Mouse (Mus musculus) ovary, postnatal 10 days (tissue): ENCODE results near the gene Tbc1d9b.

ENCODE experiments used
- DNase-seq: peaks from one replicate; pipeline ENCODE4 v3.0.0; 2022; ENCODE audit warnings: low spot score

The Tbc1d9b gene

DNA sequence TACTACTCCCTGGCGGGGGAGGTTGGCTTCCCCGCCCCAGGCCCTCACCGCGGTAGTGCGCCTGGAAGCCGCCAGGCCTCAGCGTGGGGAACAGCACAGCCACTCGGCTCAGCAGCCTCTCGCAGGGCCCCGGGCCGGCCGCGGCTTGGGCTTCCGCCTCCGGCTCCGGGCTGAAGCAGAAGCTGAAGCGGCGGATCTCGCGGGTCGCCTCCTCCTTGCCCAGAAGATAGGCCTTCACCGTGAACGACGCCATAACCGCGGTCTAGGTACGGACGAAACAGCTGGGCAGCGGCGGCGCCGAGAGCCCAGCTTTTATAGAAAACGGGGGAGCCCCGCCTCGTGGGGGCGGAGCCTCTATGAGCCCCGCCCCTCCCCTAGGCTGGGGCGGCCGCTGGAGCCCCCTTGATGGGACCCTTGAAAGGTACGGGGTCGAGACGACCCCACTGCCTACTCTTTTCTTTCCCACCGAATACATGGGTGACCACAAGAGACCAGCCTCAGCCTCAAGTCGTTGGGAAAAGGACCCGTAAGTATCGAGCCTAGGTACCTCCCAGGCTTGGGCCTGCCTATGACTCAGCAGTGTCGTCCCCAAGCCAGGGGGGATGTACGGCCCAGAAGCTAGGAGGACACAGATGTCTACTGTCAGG, 79.4 kb downstream of the Tbc1d9b start, which contains the start of the genes Sqstm1 and Mgat4b:
TSS of gene Sqstm1 (minus strand) at position 323 of the 647 bp plus-strand sequence.
TSS of gene Mgat4b (plus strand) at position 386 of the 647 bp plus-strand sequence.
- peak; percentile 91 for DNase-seq

DNA sequence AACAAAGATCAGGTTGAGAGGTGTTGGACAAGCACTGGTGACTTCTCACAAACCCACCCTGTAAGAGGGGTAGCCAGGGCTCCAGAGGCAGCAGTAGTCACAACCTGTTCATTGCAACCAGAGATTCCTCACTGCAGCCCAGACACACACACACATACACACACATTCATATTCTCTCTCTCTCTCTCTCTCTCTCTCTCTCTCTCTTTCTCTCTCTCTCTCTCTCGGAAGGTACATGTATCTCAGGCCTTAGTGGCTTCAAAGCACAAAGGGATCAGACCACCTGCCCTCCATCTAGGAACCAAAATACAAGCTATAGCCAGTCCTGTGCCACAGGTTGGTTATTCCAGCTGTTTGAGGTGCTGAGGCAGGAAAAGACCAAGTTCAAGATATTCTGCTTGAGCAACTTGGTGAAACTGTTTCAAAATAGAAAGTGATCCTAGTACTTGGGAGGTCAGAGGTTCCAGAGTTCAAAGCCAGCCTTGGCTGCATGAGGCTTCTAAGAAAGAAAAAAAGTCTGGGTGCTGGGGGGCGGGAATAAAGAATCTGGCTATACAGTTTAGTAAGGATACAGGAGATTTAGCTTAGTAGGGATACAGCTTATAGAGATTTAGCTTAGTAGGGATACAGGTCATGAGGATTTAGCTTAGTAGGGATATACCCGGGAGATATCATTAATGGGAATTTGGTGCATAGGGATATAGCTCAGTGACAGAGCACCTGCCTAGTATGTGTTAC, 80.3 kb downstream of the Tbc1d9b start:
- no peak for DNase-seq

DNA sequence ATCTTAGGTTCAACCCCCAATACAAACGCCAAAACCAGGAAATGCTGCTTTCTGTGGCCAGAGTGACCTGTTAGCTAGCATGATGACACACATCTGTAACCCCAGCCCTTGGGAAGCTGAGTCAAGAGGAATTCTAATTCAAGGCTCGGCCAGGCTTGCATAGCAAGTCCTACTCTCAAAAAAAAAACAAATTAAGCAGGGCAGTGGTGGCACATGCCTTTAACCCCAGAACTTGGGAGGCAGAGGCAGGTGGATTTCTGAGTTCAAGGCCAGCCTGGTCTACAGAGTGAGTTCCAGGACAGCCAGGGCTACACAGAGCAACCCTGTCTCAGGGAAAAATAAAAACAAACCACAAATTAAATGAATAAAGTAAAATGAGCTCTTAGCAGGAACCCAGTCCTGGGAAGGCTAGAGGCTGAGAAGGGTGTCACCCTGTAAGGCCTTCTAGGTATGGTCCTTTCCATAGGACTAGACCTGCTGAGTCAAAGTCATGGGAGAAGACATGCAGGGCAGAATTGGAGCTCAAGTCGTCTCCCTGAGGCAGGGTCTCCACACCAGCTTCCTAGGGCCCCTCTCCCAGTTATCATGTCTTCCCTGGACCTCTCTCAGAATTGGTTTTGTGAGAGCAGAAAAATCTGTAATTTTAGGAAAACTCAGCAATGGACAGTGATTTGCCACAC, 81.0 kb downstream of the Tbc1d9b start:
- DNase-seq = no peak

DNA sequence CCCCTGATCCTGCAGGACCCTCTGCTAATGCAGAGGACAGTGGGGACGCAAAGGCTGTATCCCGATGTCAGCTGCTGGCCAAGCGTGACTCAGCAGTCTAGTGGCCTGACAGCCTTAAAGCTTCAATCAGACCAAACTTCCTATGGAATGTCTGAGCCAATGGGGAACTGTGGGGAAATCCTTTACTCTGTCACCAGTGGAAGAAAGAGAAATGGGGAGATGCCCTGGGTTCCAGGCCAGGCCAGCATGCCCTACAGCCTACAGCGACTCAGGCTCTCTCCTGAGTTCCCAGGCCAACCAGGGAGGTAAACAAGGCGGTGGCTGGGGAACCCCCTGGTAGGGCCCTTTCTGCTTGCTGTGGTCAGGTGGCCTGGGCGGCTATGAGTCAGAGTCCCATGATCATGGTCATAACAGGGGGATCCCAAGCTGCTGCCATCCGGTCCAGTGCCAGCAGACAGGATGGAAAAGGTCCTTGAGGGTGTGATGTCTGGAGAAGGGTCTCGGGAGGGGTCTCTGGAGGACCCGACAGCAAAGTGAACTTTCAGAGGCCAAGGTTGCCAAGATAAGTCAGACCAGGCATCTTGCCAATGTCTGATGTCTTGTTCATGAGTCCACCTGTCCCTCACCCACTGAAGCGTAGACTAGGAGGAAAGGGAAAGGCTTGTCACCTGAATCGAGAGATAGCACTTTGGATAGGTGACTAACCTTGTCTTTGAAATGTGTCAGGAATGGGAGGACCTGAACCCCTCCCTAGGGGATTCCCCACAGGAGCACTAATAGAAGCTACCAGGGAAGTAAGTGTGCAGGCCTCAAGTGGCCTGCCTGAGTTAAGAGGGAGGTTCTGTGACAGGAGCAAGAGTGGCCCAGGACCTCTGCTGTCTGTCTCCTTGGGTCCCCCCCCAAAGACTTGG, 81.9 kb downstream of the Tbc1d9b start:
- DNase-seq = peak; percentile 37

DNA sequence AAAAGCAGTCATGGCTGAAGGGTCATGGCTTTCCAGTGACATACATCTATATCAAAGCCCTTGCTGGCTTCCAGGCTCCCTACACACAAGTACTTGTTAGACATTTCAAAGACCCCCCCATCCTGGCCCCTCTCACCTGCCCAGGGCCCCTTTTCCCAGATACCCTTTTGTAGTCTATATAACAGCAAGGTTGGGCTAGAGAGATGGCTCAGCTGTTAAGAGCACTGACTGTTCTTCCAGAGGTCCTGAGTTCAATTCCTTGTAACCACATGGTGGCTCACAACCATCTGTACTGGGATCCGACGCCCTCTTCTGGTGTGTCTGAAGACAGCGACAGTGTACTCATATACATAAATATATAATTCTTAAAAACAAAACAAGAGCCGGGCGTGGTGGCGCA, 83.4 kb downstream of the Tbc1d9b start:
- DNase-seq = no peak

DNA sequence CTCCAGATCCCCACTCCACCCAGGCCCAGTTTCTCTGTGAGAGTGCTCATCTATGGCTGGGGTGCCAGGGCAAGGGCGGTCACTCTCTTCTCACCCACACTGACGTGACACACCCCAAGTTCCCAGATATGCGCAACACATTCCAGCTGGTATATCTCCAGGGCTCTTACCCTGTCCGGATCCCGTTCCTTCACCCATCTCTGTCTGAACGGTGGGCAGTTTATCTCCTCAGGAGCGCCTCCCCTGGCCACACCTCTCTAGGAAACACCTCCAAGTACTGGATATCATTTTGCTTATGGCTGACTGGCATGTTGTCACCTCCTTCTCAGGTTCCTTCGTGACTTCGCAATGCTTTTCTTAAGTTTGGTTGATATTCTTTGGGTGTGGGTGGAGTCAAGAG, 84.4 kb downstream of the Tbc1d9b start:
- DNase-seq = no peak

DNA sequence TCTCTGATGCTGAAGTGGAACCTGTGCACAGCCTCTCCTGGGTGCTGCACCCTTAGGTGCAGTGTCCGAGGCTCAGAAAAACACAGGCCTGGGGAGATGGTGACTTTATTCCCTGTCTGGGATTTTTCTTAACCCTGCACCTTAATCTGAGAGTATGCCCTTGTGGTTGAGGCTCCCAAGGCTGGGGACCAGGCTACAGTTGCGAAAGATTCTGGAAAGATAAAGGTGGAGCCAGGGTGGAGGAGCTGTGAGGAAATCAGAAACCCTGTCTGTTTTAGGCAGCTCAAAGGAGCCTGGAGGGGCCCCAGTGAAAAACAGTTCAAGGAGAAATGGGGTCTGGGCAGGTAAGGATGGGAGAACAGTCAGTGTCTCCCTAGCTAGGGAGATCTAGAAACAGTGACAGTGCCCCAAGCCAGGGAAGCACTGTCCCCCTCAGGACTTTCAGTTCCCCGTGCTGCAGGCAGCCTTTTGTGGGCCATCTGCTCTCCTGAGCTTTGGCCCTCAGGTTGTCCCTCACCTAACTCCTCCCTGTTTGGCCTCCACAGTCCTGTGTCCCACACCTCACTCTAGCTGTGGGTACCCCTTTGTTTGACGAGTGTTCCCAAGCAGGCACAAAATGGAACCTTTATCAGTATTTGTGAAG, 85.6 kb downstream of the Tbc1d9b start:
- DNase-seq = no peak

DNA sequence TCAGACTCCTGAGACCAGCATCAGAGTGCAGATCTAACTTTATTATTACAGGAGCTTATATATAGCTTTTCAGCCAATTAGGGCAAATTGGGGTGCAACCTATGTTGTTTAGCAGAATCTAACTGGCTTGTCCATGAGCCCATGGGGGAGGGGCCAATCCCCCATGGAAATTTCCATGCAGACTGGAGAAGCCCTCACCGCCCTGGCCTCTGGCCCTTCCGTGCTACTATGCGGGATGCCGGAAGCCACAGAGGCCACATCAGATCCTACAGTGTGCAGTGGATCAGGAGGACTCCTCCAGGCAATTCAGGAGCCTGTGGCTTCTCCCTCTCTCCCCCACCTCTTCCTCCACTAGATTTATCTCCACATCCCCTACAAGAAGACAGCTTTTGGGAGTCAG, 86.6 kb downstream of the Tbc1d9b start:
- DNase-seq = no peak

DNA sequence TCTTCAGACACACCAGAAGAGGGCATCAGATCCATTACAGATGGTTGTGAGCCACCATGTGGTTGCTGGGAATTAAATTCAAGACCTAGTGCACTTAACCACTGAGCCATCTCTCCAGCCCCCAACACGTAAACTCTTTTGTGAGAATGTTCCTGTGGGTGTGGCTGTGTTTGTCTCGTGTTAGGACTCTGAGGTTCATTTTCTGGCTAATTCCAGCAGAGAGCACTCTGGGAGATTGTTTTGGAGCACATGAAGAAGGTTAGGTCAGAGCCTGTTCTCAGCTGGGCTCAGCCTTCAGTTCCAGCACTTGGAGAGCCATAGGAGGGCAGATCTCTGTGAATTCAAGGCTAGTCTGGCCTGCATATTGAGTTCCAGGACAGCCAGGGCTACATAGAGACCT, 88.6 kb downstream of the Tbc1d9b start:
- DNase-seq = no peak
